Mouse (Mus musculus) intestine, embryonic 15.5 days (tissue): ENCODE results near the gene Sox5. TPM values are rescaled to one million over a fixed set of nuclear protein-coding genes. Genes with fewer than 3 reads are reported as not detected.
A peak's percentile ranks its signal among the peaks of the same experiment; 100 is the strongest.

Experiments used
- ATAC-seq: fragments of 200-750 bp; cut with Nextera tagmentation; 2 replicates; pipeline ENCODE4 v1.8.0; 2017; ENCODE audit warnings: moderate TSS enrichment, moderate library complexity
- H3K27ac ChIP-seq: fragments of 300-500 bp; sonication (generic); 2 replicates; pipeline ENCODE4 v1.5.1; 2015; ENCODE audit warnings: mild to moderate bottlenecking, inconsistent platforms
- H3K27me3 ChIP-seq: fragments of 300-500 bp; sonication (generic); replicated peaks from 2 replicates; pipeline ENCODE4 v1.6.1; 2015; ENCODE audit warnings: inconsistent platforms
- H3K36me3 ChIP-seq: fragments of 300-500 bp; sonication (generic); 2 replicates; pipeline ENCODE4 v1.6.1; 2015; ENCODE audit warnings: inconsistent platforms
- H3K4me1 ChIP-seq: fragments of 300-500 bp; sonication (generic); replicated peaks from 2 replicates; pipeline ENCODE4 v1.6.1; 2015; ENCODE audit warnings: inconsistent platforms
- H3K4me2 ChIP-seq: fragments of 300-500 bp; sonication (generic); replicated peaks from 2 replicates; pipeline ENCODE4 v1.6.1; 2015; ENCODE audit warnings: mild to moderate bottlenecking, inconsistent platforms
- H3K4me3 ChIP-seq: fragments of 300-500 bp; sonication (generic); replicated peaks from 2 replicates; pipeline ENCODE4 v1.5.1; 2015; ENCODE audit warnings: inconsistent platforms
- H3K9ac ChIP-seq: fragments of 300-500 bp; sonication (generic); 2 replicates; pipeline ENCODE4 v1.6.1; 2015; ENCODE audit warnings: inconsistent platforms
- H3K9me3 ChIP-seq: fragments of 300-500 bp; sonication (generic); 2 replicates; pipeline ENCODE4 v1.6.1; 2016; ENCODE audit warnings: inconsistent platforms
- WGBS: fragments of 180-500 bp; shearing (Covaris S2); methylation state at CpG from one replicate; pipeline ENCODE4 v1.1.7; 2015; 5-methylcytosine and 5-hydroxymethylcytosine counted together
- polyA plus RNA-seq: library from polyadenylated mRNA; unstranded; fragments of >200 nt; fragmentation: Nextera tagmentation; extraction: Ambion mirVana; gene quantifications from 2 replicates; pipeline ENCODE4 v1.2.1, GENCODE M21; 2015

Gene Sox5
- polyA plus RNA-seq, 1 experiment from 2014 or later: 12.9 TPM

DNA sequence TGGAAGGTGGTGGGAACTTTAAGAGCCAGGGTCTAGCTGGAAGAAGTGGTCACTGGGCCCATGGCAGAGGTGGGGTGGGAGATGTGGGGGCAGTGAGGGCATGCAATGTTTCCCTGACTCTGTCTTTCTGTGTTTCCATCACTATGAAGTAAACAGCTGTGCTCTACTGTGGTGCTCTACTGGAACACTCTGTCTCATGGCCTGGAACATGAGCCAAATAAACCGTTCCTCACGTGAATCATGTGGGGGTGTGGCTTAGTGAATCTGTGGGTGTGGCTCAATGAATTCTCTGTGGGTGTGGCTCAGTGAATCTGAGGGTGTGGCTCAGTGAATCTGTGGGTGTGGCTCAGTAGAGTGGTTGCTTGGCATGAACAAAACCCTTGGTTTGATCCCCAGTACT lies 42.0 kb downstream of the Sox5 start:
- no peaks in the 10 kb centered on the region for H3K36me3 ChIP-seq
- H3K9me3 ChIP-seq: no peaks in the 10 kb centered on the region
- ATAC-seq: no peak
- H3K9ac ChIP-seq: no peak overlapping the region
- no peak overlapping the region for H3K4me3 ChIP-seq
- no peaks in the 10 kb centered on the region for H3K27me3 ChIP-seq
- no peak overlapping the region for H3K27ac ChIP-seq
- no peak overlapping the region for H3K4me2 ChIP-seq
- WGBS: 63% methylated on average over 2 of the region's 2 CpGs
- H3K4me1 ChIP-seq: no peaks in the 10 kb centered on the region

DNA sequence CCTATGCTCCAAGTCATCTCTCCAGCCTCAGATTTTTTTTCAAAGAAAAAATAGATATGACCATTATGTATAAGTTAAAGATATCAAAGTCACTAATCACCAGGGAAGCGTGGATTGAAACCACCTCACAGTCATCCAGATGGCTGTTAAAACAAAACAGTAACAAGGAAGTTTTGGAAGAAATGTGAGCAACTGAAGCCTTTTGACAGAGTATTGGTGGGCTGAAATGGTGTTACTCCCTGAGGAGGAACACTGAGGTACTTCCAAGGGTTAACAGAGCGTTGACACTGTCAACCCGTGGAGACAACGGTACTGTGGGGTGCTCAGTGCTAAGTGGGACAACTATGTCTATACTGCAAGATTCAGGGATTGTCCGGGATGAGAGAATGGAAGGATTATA lies 44.0 kb downstream of the Sox5 start:
- no peak overlapping the region for H3K4me3 ChIP-seq
- no peaks in the 10 kb centered on the region for H3K36me3 ChIP-seq
- H3K27me3 ChIP-seq: no peaks in the 10 kb centered on the region
- H3K4me1 ChIP-seq: no peaks in the 10 kb centered on the region
- ATAC-seq: no peak
- H3K9ac ChIP-seq: no peak overlapping the region
- no peak overlapping the region for H3K27ac ChIP-seq
- no peak overlapping the region for H3K4me2 ChIP-seq
- WGBS: 92% methylated on average over 5 of the region's 5 CpGs
- H3K9me3 ChIP-seq: no peaks in the 10 kb centered on the region

DNA sequence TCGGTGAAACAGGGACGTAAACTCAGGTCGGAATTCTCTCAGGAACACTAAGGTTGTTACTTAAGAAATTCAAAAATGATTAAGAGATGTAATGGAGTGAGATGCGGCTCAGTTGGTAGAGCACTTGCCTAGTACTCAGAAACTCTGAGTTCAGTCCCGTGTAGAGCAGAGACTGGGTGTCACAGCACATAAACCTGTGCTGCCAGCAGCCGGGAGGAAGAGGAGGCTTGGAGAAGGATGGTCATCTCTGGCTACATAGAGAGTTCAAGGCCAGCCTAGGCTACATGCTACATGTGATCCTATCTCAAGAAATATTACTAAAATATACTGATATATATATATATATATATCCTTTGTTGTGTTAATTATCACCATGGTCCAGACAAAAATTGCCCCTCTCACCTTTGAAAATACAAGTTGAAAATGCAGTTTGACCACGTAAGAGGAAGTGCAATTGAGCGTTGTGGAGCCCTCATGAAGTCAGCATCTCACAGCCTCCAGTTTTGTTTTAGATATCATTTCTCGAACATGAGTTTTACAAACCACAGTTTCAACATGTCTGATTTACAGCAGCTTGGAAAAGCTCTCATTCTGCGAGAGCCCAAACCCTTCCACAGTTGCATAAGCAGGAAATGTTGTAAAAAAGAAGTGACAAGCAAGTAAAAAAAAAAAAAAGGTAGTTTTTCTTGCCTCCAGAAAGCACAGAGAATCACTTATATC lies 50.4 kb downstream of the Sox5 start:
- Histone ChIP-seq H3K4me1 (no peaks in the 10 kb centered on the region), H3K36me3 (no peaks in the 10 kb centered on the region)
- WGBS: 86% methylated on average over 10 of the region's 10 CpGs

DNA sequence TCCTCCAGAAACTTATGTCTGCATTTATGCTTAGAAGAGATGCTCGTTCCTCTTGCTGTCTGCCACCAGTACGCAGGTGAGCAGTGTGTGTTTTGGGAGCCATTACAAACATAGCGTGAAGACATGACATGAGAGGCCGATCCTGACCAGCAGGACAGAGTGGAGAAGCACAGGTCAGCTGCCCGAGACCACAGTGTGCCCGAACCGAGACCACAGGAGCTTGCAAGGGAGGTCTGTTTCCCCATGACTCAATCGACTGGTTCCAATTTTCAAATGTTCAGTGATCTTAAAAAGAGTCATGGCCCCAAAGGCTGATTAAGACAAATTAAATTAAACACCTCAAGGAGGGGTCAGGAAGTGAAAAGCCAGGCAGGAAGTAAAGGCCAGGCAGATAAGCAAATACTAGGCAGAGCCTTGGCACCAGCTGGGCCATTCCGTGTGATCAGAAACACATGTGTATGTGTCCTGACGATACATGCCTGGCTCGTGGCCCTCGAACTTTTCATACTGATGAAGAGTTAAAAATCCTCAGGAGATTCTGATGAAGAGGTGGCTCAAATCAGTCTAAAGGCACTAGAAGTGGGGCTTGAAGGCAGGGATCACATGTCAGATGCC lies 58.1 kb downstream of the Sox5 start:
- H3K27me3 ChIP-seq: no peaks in the 10 kb centered on the region

More for the DNA sequence above, 50.4 kb downstream of the Sox5 start:
- Histone ChIP-seq H3K27me3 (no peaks in the 10 kb centered on the region), H3K9ac (no peak overlapping the region), H3K27ac (no peak overlapping the region), H3K4me2 (no peak overlapping the region), H3K9me3 (no peaks in the 10 kb centered on the region), H3K4me3 (no peak overlapping the region)
- no peak for ATAC-seq

DNA sequence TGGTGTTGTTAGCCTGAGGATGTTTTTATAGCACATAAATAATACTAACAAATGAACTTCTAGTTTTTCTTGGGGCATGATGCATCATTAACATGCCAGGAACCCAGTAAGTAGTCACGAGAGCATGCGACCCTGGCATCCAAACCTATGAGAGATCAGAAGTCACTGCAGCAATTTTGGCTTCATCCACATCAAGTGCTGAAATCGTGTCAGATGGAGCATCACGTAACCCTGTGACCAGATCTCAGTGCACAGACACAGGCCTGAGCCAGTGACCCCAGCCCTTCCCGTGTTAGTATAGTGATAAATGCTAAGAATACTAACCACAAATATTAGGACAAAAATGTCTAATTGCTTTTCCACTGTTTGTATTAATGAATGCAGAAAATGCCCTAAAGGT lies 58.8 kb downstream of the Sox5 start:
- ATAC-seq: no peak
- 89% methylated on average over 5 of the region's 5 CpGs for WGBS
- H3K4me3 ChIP-seq: no peak overlapping the region
- H3K9ac ChIP-seq: no peak overlapping the region
- no peak overlapping the region for H3K27ac ChIP-seq
- H3K4me2 ChIP-seq: no peak overlapping the region
- no peaks in the 10 kb centered on the region for H3K36me3 ChIP-seq
- H3K9me3 ChIP-seq: no peaks in the 10 kb centered on the region
- no peaks in the 10 kb centered on the region for H3K4me1 ChIP-seq
- H3K27me3 ChIP-seq: no peaks in the 10 kb centered on the region

More for the DNA sequence above, 58.1 kb downstream of the Sox5 start:
- H3K27ac ChIP-seq: no peak overlapping the region
- no peaks in the 10 kb centered on the region for H3K9me3 ChIP-seq
- no peak overlapping the region for H3K9ac ChIP-seq
- H3K4me3 ChIP-seq: no peak overlapping the region
- no peaks in the 10 kb centered on the region for H3K4me1 ChIP-seq
- 78% methylated on average over 12 of the region's 12 CpGs for WGBS
- no peaks in the 10 kb centered on the region for H3K36me3 ChIP-seq
- H3K4me2 ChIP-seq: no peak overlapping the region
- ATAC-seq: no peak

DNA sequence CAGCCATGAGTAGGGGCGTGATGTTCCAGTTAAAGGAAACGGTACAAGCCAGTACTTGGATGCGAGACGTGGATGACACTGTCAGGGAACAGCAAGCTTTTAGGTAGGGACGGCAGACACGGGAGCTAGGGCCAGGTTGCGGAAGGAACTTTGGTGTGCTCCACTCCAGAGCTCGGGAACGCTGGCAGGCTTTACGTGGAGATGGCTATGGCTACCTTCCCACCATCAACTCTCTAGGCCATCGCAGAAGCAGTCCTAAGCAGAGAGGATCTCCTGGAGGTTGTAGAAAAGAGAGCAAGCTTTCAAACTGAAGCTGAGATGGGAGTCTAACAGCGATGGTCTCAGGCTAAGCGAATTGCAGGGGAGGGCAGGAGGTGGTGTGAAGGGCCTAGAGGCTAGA lies 60.9 kb downstream of the Sox5 start:
- Histone ChIP-seq H3K27ac (no peak overlapping the region), H3K27me3 (no peaks in the 10 kb centered on the region), H3K4me3 (no peak overlapping the region), H3K36me3 (no peaks in the 10 kb centered on the region), H3K4me1 (no peaks in the 10 kb centered on the region), H3K4me2 (no peak overlapping the region), H3K9me3 (no peaks in the 10 kb centered on the region), H3K9ac (no peak overlapping the region)
- 91% methylated on average over 13 of the region's 13 CpGs for WGBS
- no peak for ATAC-seq

DNA sequence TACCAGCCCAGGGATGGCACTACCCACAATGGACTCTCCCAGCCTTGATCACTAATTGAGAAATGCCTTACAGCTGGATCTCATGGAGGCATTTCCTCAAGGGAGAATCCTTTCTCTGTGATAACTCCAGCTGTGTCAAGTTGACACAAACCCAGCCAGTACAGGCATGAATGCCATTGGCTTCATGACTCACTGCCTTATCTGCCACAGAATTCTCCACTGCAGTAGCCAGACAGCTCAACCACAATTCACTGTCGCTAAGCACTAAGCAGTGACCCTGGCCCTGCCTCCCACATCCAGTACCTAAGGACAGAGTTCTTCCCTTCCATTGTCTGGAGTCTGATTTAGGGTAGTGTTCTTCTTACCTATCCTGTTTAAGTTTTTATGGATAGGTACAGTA lies 65.4 kb downstream of the Sox5 start:
- 52% methylated on average over 1 of the region's 1 CpGs for WGBS
- H3K27me3 ChIP-seq: no peaks in the 10 kb centered on the region
- no peak overlapping the region for H3K4me2 ChIP-seq
- H3K4me1 ChIP-seq: no peaks in the 10 kb centered on the region; the same call in 1 of the 2 replicates
- no peaks in the 10 kb centered on the region for H3K36me3 ChIP-seq
- H3K27ac ChIP-seq: no peak overlapping the region
- H3K4me3 ChIP-seq: no peak overlapping the region
- ATAC-seq: no peak
- H3K9me3 ChIP-seq: no peaks in the 10 kb centered on the region
- H3K9ac ChIP-seq: no peak overlapping the region

DNA sequence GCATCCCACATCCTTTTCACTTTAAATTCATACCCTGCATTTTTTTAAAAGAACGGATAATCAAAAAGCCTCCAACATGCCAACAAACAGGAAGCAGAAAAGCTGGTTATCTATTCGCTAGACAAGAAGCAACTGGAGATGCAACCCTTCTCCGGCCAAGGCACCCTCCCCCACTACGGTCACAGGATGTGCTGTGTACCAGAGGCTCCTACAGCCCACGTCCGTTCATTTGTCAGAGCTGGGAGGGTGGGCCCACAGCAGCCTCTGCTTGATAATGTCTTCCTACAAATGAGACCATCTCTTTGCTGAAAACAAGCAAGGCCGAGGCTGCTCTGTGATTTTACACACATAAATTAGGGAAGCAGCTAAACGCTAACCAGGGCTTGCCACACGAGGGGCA lies 69.9 kb downstream of the Sox5 start:
- Histone ChIP-seq H3K4me1 (no peaks in the 10 kb centered on the region; the same call in 1 of the 2 replicates), H3K4me3 (no peak overlapping the region), H3K27me3 (no peaks in the 10 kb centered on the region), H3K9me3 (no peaks in the 10 kb centered on the region), H3K4me2 (peak overlapping the region; percentile 24), H3K27ac (peak overlapping the region; percentile 33; the same call in 1 of the 2 replicates), H3K9ac (no peak overlapping the region), H3K36me3 (no peaks in the 10 kb centered on the region)
- 31% methylated on average over 9 of the region's 9 CpGs for WGBS
- ATAC-seq: peak; percentile 63; the same call in 1 of the 2 replicates

DNA sequence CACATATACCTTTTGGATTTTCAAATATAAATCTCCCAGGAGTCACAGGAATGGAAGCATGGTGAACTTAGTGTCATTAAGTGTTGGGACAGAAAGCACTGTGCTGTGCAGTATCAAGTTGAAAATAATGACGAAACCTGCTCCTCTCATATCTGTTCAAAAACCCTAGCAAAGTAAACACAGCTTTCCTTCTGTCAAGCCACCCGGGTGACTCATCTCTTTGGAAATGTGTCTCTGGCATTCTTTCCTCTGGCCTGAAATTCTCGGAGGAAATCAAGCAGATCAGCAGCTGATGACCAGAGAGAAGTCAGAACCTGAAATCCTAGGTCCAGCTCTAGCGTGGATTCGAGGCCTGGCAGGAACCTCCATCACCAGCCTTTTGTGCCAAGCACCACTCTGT lies 71.0 kb downstream of the Sox5 start:
- H3K9ac ChIP-seq: no peak overlapping the region
- peak; percentile 71 for ATAC-seq
- no peak overlapping the region for H3K4me2 ChIP-seq
- WGBS: 19% methylated on average over 5 of the region's 5 CpGs
- no peaks in the 10 kb centered on the region for H3K9me3 ChIP-seq
- H3K4me1 ChIP-seq: no peaks in the 10 kb centered on the region; the same call in 1 of the 2 replicates
- H3K27ac ChIP-seq: peak overlapping the region; percentile 27; the same call in 1 of the 2 replicates
- no peaks in the 10 kb centered on the region for H3K27me3 ChIP-seq
- H3K4me3 ChIP-seq: no peak overlapping the region
- no peaks in the 10 kb centered on the region for H3K36me3 ChIP-seq

DNA sequence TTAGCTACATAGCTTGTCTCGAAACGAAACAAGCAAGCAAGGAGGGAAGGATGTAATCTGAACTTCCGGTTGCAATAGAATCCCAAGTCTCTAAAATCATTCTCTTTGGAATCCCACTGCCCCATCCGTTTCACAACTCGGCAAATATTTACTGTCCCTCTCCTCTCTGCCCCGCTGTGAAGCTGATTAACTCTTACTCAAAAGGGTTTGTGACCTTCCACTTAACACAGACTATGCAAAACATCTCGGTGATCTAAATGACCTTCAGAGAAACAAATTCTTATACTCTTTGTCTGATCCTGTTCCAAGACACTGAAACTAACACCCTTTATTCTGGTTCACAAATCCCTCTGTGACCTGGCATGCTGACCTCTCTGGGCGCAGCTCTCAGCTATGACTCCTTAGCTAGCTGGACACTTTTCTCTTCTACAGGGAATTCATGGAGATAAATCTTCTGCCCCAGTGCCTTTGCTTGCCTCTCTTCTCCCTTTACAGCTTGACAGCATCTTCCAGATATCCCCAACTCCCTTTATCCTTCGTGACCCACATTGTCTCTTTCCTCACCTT lies 72.1 kb downstream of the Sox5 start:
- H3K9ac ChIP-seq: no peak overlapping the region
- H3K9me3 ChIP-seq: no peaks in the 10 kb centered on the region
- WGBS: 59% methylated on average over 9 of the region's 9 CpGs

DNA sequence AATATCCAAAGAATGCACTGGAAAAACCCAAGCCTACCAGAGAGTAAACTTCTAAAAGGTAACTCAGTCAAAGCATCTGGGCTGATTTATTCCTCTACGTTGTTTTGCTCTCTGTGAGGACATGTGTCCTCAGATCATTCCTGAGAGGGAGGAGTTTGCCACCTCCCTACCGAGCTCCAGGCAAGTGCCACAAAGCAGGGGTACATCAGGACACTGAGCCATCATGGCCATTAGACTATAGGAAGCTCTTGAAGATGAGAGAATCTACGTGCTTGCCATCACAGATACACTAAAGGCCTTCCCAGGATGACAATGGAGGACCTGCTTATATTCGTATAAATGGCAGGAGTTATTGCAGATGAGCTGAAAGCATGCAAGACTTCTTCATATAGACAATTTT lies 73.4 kb downstream of the Sox5 start:
- 82% methylated on average over 4 of the region's 4 CpGs for WGBS
- no peak overlapping the region for H3K27ac ChIP-seq
- no peaks in the 10 kb centered on the region for H3K36me3 ChIP-seq
- no peak for ATAC-seq
- no peak overlapping the region for H3K9ac ChIP-seq
- H3K27me3 ChIP-seq: no peaks in the 10 kb centered on the region
- H3K4me2 ChIP-seq: no peak overlapping the region
- no peak overlapping the region for H3K4me3 ChIP-seq
- no peaks in the 10 kb centered on the region; the same call in 1 of the 2 replicates for H3K4me1 ChIP-seq
- H3K9me3 ChIP-seq: no peaks in the 10 kb centered on the region

More for the DNA sequence above, 72.1 kb downstream of the Sox5 start:
- H3K4me2 ChIP-seq: no peak overlapping the region
- H3K27me3 ChIP-seq: no peaks in the 10 kb centered on the region
- no peaks in the 10 kb centered on the region; the same call in 1 of the 2 replicates for H3K4me1 ChIP-seq
- no peak for ATAC-seq
- no peak overlapping the region for H3K27ac ChIP-seq
- no peak overlapping the region for H3K4me3 ChIP-seq
- H3K36me3 ChIP-seq: no peaks in the 10 kb centered on the region

DNA sequence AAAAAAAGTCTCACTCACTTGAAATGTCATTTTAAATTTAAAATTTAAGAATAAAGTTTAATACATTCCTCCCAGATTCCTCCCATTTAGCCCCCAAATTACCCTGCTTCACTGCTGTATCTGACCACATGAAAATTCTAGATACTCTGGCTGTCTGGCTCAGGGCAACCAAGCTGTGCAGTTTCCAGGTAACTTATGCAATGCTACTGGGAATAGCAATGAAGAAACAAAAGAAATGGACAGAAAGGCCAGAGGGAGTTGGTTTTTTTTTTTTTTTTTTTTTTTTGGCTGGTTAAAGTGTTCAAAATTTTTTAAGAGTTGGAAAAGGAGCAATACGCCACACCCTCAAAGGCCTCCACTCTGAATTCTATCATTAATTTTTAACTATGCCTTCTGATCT lies 73.8 kb downstream of the Sox5 start:
- H3K27me3 ChIP-seq: no peaks in the 10 kb centered on the region
- no peaks in the 10 kb centered on the region for H3K36me3 ChIP-seq
- 87% methylated on average over 1 of the region's 1 CpGs for WGBS
- H3K27ac ChIP-seq: no peak overlapping the region
- no peaks in the 10 kb centered on the region; the same call in 1 of the 2 replicates for H3K4me1 ChIP-seq
- H3K4me2 ChIP-seq: no peak overlapping the region
- no peak for ATAC-seq
- H3K9me3 ChIP-seq: no peaks in the 10 kb centered on the region
- no peak overlapping the region for H3K4me3 ChIP-seq
- H3K9ac ChIP-seq: no peak overlapping the region
